Mouse (Mus musculus) forebrain, embryonic 12.5 days (tissue): ENCODE measurements around the gene 2810459M11Rik. TPM values are rescaled to one million over a fixed set of nuclear protein-coding genes. Genes with fewer than 3 reads are reported as not detected.

ENCODE experiments used
- ATAC-seq: fragments of 200-750 bp; cut with Nextera tagmentation; 2 replicates; pipeline ENCODE4 v1.8.0; 2017; ENCODE audit warnings: moderate TSS enrichment; ENCODE audit not compliant: low FRiP score
- H3K27ac ChIP-seq: fragments of 300-500 bp; sonication (generic); 2 replicates; pipeline ENCODE4 v1.5.1; 2016; ENCODE audit warnings: mild to moderate bottlenecking
- H3K27me3 ChIP-seq: fragments of 300-500 bp; sonication (generic); 2 replicates; pipeline ENCODE4 v1.6.1; 2016; ENCODE audit warnings: mild to moderate bottlenecking
- H3K36me3 ChIP-seq: fragments of 300-500 bp; sonication (generic); replicated peaks from 2 replicates; pipeline ENCODE4 v1.6.1; 2016; ENCODE audit warnings: mild to moderate bottlenecking
- H3K4me1 ChIP-seq: fragments of 300-500 bp; sonication (generic); 2 replicates; pipeline ENCODE4 v1.6.1; 2016
- H3K4me2 ChIP-seq: fragments of 300-500 bp; sonication (generic); 2 replicates; pipeline ENCODE4 v1.6.1; 2016; ENCODE audit warnings: mild to moderate bottlenecking, moderate library complexity
- H3K4me3 ChIP-seq: fragments of 300-500 bp; sonication (generic); replicated peaks from 2 replicates; pipeline ENCODE4 v1.5.1; 2016; ENCODE audit warnings: mild to moderate bottlenecking
- H3K9ac ChIP-seq: fragments of 300-500 bp; sonication (generic); 2 replicates; pipeline ENCODE4 v1.6.1; 2016; ENCODE audit warnings: mild to moderate bottlenecking
- H3K9me3 ChIP-seq: fragments of 300-500 bp; sonication (generic); 2 replicates; pipeline ENCODE4 v1.6.1; 2016
- WGBS: fragments of 180-500 bp; shearing (Covaris S2); methylation state at CpG from one replicate; pipeline ENCODE4 v1.1.7; 2016; 5-methylcytosine and 5-hydroxymethylcytosine counted together
- polyA plus RNA-seq: library from polyadenylated mRNA; unstranded; fragments of >200 nt; fragmentation: Nextera tagmentation; extraction: Ambion mirVana; gene quantifications from 2 replicates; pipeline ENCODE4 v1.2.1, GENCODE M21; 2016

Gene 2810459M11Rik
- polyA plus RNA-seq, 1 experiment from 2014 or later, result 0.43 TPM

GRCm38 (mm10) chr1:86032273-86032987, 13.2 kb upstream of the 2810459M11Rik start:
- no peak for ATAC-seq
- peaks cover 12% of the 10 kb centered on the region for H3K4me1 ChIP-seq
- H3K27ac ChIP-seq, result peak overlapping the region; percentile 42; the same call in 1 of the 2 replicates
- H3K27me3 ChIP-seq, result no peaks in the 10 kb centered on the region
- H3K4me3 ChIP-seq, result no peak overlapping the region
- WGBS, result 11% methylated on average over 11 of the region's 11 CpGs
- no peak overlapping the region for H3K4me2 ChIP-seq
- H3K9me3 ChIP-seq, result no peaks in the 10 kb centered on the region
- H3K36me3 ChIP-seq, result no peaks in the 10 kb centered on the region
- H3K9ac ChIP-seq, result no peak overlapping the region

GRCm38 (mm10) chr1:86038191-86038951, 7.3 kb upstream of the 2810459M11Rik start:
- peaks cover 4% of the 10 kb centered on the region; the same call in 1 of the 2 replicates for H3K27me3 ChIP-seq
- peaks cover 3% of the 10 kb centered on the region; the same call in 1 of the 2 replicates for H3K9me3 ChIP-seq
- 76% methylated on average over 3 of the region's 3 CpGs for WGBS
- H3K4me2 ChIP-seq, result no peak overlapping the region
- no peak for ATAC-seq
- no peaks in the 10 kb centered on the region for H3K4me1 ChIP-seq
- no peak overlapping the region for H3K4me3 ChIP-seq
- no peak overlapping the region for H3K27ac ChIP-seq
- no peak overlapping the region for H3K9ac ChIP-seq
- no peaks in the 10 kb centered on the region for H3K36me3 ChIP-seq

GRCm38 (mm10) chr1:86040131-86040530, 5.5 kb upstream of the 2810459M11Rik start:
- H3K9ac ChIP-seq, result no peak overlapping the region
- H3K4me1 ChIP-seq, result no peaks in the 10 kb centered on the region
- no peak overlapping the region for H3K4me2 ChIP-seq
- H3K36me3 ChIP-seq, result no peaks in the 10 kb centered on the region
- ATAC-seq, result no peak
- no peak overlapping the region for H3K4me3 ChIP-seq
- H3K27ac ChIP-seq, result no peak overlapping the region
- H3K9me3 ChIP-seq, result peaks cover 3% of the 10 kb centered on the region; the same call in 1 of the 2 replicates
- WGBS, result 48% methylated on average over 4 of the region's 4 CpGs
- H3K27me3 ChIP-seq, result peaks cover 21% of the 10 kb centered on the region

GRCm38 (mm10) chr1:86040817-86041216, 4.8 kb upstream of the 2810459M11Rik start:
- peaks cover 28% of the 10 kb centered on the region for H3K27me3 ChIP-seq
- H3K9me3 ChIP-seq, result peaks cover 3% of the 10 kb centered on the region; the same call in 1 of the 2 replicates
- H3K9ac ChIP-seq, result no peak overlapping the region
- no peaks in the 10 kb centered on the region for H3K36me3 ChIP-seq
- no peak overlapping the region for H3K4me2 ChIP-seq
- H3K4me1 ChIP-seq, result peaks cover 4% of the 10 kb centered on the region; the same call in 1 of the 2 replicates
- no peak for ATAC-seq
- WGBS, result 100% methylated on average over 3 of the region's 3 CpGs
- no peak overlapping the region for H3K27ac ChIP-seq
- H3K4me3 ChIP-seq, result no peak overlapping the region

GRCm38 (mm10) chr1:86045056-86045455, 607 bp upstream of the 2810459M11Rik start:
- WGBS, result 55% methylated on average over 4 of the region's 4 CpGs
- Histone ChIP-seq H3K27me3 (peaks cover 62% of the 10 kb centered on the region), H3K4me1 (peaks cover 18% of the 10 kb centered on the region), H3K36me3 (no peaks in the 10 kb centered on the region), H3K9me3 (peaks cover 3% of the 10 kb centered on the region; the same call in 1 of the 2 replicates), H3K4me2 (no peak overlapping the region), H3K9ac (no peak overlapping the region), H3K27ac (no peak overlapping the region), H3K4me3 (no peak overlapping the region)
- ATAC-seq, result no peak

- Histone ChIP-seq H3K4me3 (peak overlapping the region; percentile 64; the same call in 1 of the 2 replicates), H3K9me3 (no peaks in the 10 kb centered on the region), H3K36me3 (no peaks in the 10 kb centered on the region), H3K27ac (no peak overlapping the region), H3K27me3 (peaks cover 62% of the 10 kb centered on the region), H3K4me1 (peaks cover 18% of the 10 kb centered on the region), H3K9ac (no peak overlapping the region), H3K4me2 (peak overlapping the region; percentile 99)
- ATAC-seq, result no peak; the same call in 1 of the 2 replicates
- 5% methylated on average over 24 of the region's 24 CpGs for WGBS
Measured at GRCm38 (mm10) chr1:86046833-86047563, 1.3 kb downstream of the 2810459M11Rik start.

- Histone ChIP-seq H3K9me3 (no peaks in the 10 kb centered on the region), H3K36me3 (no peaks in the 10 kb centered on the region), H3K27ac (no peak overlapping the region), H3K4me1 (peaks cover 18% of the 10 kb centered on the region), H3K27me3 (peaks cover 60% of the 10 kb centered on the region), H3K9ac (no peak overlapping the region), H3K4me3 (no peak overlapping the region), H3K4me2 (no peak overlapping the region)
- 79% methylated on average over 4 of the region's 4 CpGs for WGBS
- no peak for ATAC-seq
Measured at GRCm38 (mm10) chr1:86048231-86048630, 2.6 kb downstream of the 2810459M11Rik start.

- Histone ChIP-seq H3K27me3 (peaks cover 55% of the 10 kb centered on the region), H3K9me3 (no peaks in the 10 kb centered on the region), H3K4me1 (peaks cover 18% of the 10 kb centered on the region), H3K27ac (no peak overlapping the region), H3K9ac (no peak overlapping the region), H3K4me2 (no peak overlapping the region), H3K4me3 (no peak overlapping the region), H3K36me3 (no peaks in the 10 kb centered on the region)
- no peak for ATAC-seq
- 83% methylated on average over 3 of the region's 3 CpGs for WGBS
Measured at GRCm38 (mm10) chr1:86048744-86049143, 3.1 kb downstream of the 2810459M11Rik start.

GRCm38 (mm10) chr1:86053198-86053921, 7.7 kb downstream of the 2810459M11Rik start:
- Histone ChIP-seq H3K9ac (no peak overlapping the region), H3K4me2 (no peak overlapping the region), H3K4me1 (no peaks in the 10 kb centered on the region), H3K27me3 (peaks cover 9% of the 10 kb centered on the region), H3K4me3 (no peak overlapping the region), H3K27ac (0 out of 2 replicates have a peak overlapping the region, but pooled peaks have one; percentile 25), H3K9me3 (no peaks in the 10 kb centered on the region), H3K36me3 (no peaks in the 10 kb centered on the region)
- WGBS, result 83% methylated on average over 12 of the region's 12 CpGs
- no peak for ATAC-seq

- no peaks in the 10 kb centered on the region for H3K27me3 ChIP-seq
- no peaks in the 10 kb centered on the region for H3K36me3 ChIP-seq
- H3K4me3 ChIP-seq, result no peak overlapping the region
- no peak overlapping the region for H3K27ac ChIP-seq
- ATAC-seq, result no peak
- H3K4me1 ChIP-seq, result peaks cover 3% of the 10 kb centered on the region; the same call in 1 of the 2 replicates
- 60% methylated on average over 3 of the region's 3 CpGs for WGBS
- no peak overlapping the region for H3K9ac ChIP-seq
- no peak overlapping the region for H3K4me2 ChIP-seq
- no peaks in the 10 kb centered on the region for H3K9me3 ChIP-seq
Measured at GRCm38 (mm10) chr1:86054943-86055342, 9.3 kb downstream of the 2810459M11Rik start.

- ATAC-seq, result no peak
- H3K4me1 ChIP-seq, result peaks cover 3% of the 10 kb centered on the region; the same call in 1 of the 2 replicates
- H3K9me3 ChIP-seq, result no peaks in the 10 kb centered on the region
- H3K27ac ChIP-seq, result no peak overlapping the region
- H3K27me3 ChIP-seq, result no peaks in the 10 kb centered on the region
- WGBS, result 87% methylated on average over 4 of the region's 4 CpGs
- no peak overlapping the region for H3K4me3 ChIP-seq
- H3K36me3 ChIP-seq, result no peaks in the 10 kb centered on the region
- no peak overlapping the region for H3K9ac ChIP-seq
- no peak overlapping the region for H3K4me2 ChIP-seq
Measured at GRCm38 (mm10) chr1:86056284-86056683, 10.6 kb downstream of the 2810459M11Rik start.
